Mouse (Mus musculus): ENCODE results near the gene Ric8b. TPM values are rescaled to one million over a fixed set of nuclear protein-coding genes. Genes with fewer than 3 reads are reported as not detected.

Ric8b gene
- polyA plus RNA-seq (2014; fragmentation: Nextera tagmentation; extraction: Ambion mirVana) = 31.2 and 36.8 TPM in 2 replicates

GRCm38 (mm10) chr10:84916810-84917730, at the start of gene Ric8b:
Gene Ric8b, plus strand, starts transcription at chr10:84917616.
- peak; percentile 100 for DNase-seq (ENCODE audit: low spot score)
- Histone ChIP-seq H3K9ac (ENCODE audit: low read length) (peak within 1 kb of the TSS; percentile 89), H3K4me2 (ENCODE audit: low read length) (peak within 1 kb of the TSS; percentile 85), H3K4me1 (ENCODE audit: control insufficient read depth, insufficient read depth, low read length) (peaks cover 9% of the 10 kb centered on the region; the same call in 1 of the 2 replicates), H3K36me3 (ENCODE audit: control insufficient read depth, insufficient read depth, low read length) (no peaks in the 10 kb centered on the region), H3K9me3 (replicated peaks; ENCODE audit: control insufficient read depth, low read length) (no peaks in the 10 kb centered on the region), H3K4me3 (ENCODE audit: low read depth, low read length) (peak within 1 kb of the TSS; percentile 80), H3K27me3 (replicated peaks; ENCODE audit: control insufficient read depth, insufficient read depth, low read length) (no peaks in the 10 kb centered on the region), H3K27ac (ENCODE audit: low read depth, low read length) (peak within 1 kb of the TSS; percentile 97)
- ATAC-seq = peak; percentile 97
- under 1% methylated on average over 46 of the region's 51 CpGs for WGBS

GRCm38 (mm10) chr10:84871285-84871684, 46.1 kb upstream of the Ric8b start:
- Histone ChIP-seq H3K36me3 (ENCODE audit: control insufficient read depth, insufficient read depth, low read length) (no peaks in the 10 kb centered on the region), H3K4me1 (ENCODE audit: control insufficient read depth, insufficient read depth, low read length) (peaks cover 6% of the 10 kb centered on the region; the same call in 1 of the 2 replicates), H3K4me2 (ENCODE audit: low read length) (peak overlapping the region; percentile 20; the same call in 1 of the 2 replicates), H3K4me3 (ENCODE audit: low read depth, low read length) (no peak overlapping the region), H3K27ac (ENCODE audit: low read depth, low read length) (no peak overlapping the region), H3K9ac (ENCODE audit: low read length) (no peak overlapping the region), H3K27me3 (replicated peaks; ENCODE audit: control insufficient read depth, insufficient read depth, low read length) (no peaks in the 10 kb centered on the region), H3K9me3 (replicated peaks; ENCODE audit: control insufficient read depth, low read length) (no peaks in the 10 kb centered on the region)
- ATAC-seq = peak; percentile 88
- WGBS = 2% methylated on average over 12 of the region's 12 CpGs
- DNase-seq (ENCODE audit: low spot score) = peak; percentile 75

GRCm38 (mm10) chr10:84871921-84872320, 45.5 kb upstream of the Ric8b start:
- no peak for DNase-seq (ENCODE audit: low spot score)
- Histone ChIP-seq H3K27ac (ENCODE audit: low read depth, low read length) (no peak overlapping the region), H3K4me2 (ENCODE audit: low read length) (no peak overlapping the region), H3K9me3 (replicated peaks; ENCODE audit: control insufficient read depth, low read length) (no peaks in the 10 kb centered on the region), H3K27me3 (replicated peaks; ENCODE audit: control insufficient read depth, insufficient read depth, low read length) (no peaks in the 10 kb centered on the region), H3K4me1 (ENCODE audit: control insufficient read depth, insufficient read depth, low read length) (peaks cover 6% of the 10 kb centered on the region; the same call in 1 of the 2 replicates), H3K9ac (ENCODE audit: low read length) (no peak overlapping the region), H3K36me3 (ENCODE audit: control insufficient read depth, insufficient read depth, low read length) (no peaks in the 10 kb centered on the region), H3K4me3 (ENCODE audit: low read depth, low read length) (no peak overlapping the region)
- WGBS = 51% methylated on average over 4 of the region's 4 CpGs
- no peak for ATAC-seq

- no peak overlapping the region for H3K27ac ChIP-seq (ENCODE audit: low read depth, low read length)
- ATAC-seq = no peak
- WGBS = 71% methylated on average over 9 of the region's 9 CpGs
- H3K9me3 ChIP-seq (replicated peaks; ENCODE audit: control insufficient read depth, low read length) = no peaks in the 10 kb centered on the region
- H3K4me2 ChIP-seq (ENCODE audit: low read length) = no peak overlapping the region
- DNase-seq (ENCODE audit: low spot score) = no peak
- H3K9ac ChIP-seq (ENCODE audit: low read length) = no peak overlapping the region
- H3K4me1 ChIP-seq (ENCODE audit: control insufficient read depth, insufficient read depth, low read length) = no peaks in the 10 kb centered on the region
- H3K27me3 ChIP-seq (replicated peaks; ENCODE audit: control insufficient read depth, insufficient read depth, low read length) = no peaks in the 10 kb centered on the region
- no peaks in the 10 kb centered on the region for H3K36me3 ChIP-seq (ENCODE audit: control insufficient read depth, insufficient read depth, low read length)
- H3K4me3 ChIP-seq (ENCODE audit: low read depth, low read length) = no peak overlapping the region
Measured at GRCm38 (mm10) chr10:84879823-84880571, 37.4 kb upstream of the Ric8b start.

- H3K4me3 ChIP-seq (ENCODE audit: low read depth, low read length) = no peak overlapping the region
- 91% methylated on average over 2 of the region's 2 CpGs for WGBS
- no peaks in the 10 kb centered on the region for H3K27me3 ChIP-seq (replicated peaks; ENCODE audit: control insufficient read depth, insufficient read depth, low read length)
- no peak overlapping the region for H3K4me2 ChIP-seq (ENCODE audit: low read length)
- H3K36me3 ChIP-seq (ENCODE audit: control insufficient read depth, insufficient read depth, low read length) = no peaks in the 10 kb centered on the region
- no peaks in the 10 kb centered on the region for H3K9me3 ChIP-seq (replicated peaks; ENCODE audit: control insufficient read depth, low read length)
- no peak overlapping the region for H3K27ac ChIP-seq (ENCODE audit: low read depth, low read length)
- no peak for DNase-seq (ENCODE audit: low spot score)
- H3K9ac ChIP-seq (ENCODE audit: low read length) = no peak overlapping the region
- H3K4me1 ChIP-seq (ENCODE audit: control insufficient read depth, insufficient read depth, low read length) = no peaks in the 10 kb centered on the region
- ATAC-seq = no peak
Measured at GRCm38 (mm10) chr10:84882528-84882927, 34.9 kb upstream of the Ric8b start.

GRCm38 (mm10) chr10:84885341-84885884, 32.0 kb upstream of the Ric8b start:
- no peak overlapping the region for H3K27ac ChIP-seq (ENCODE audit: low read depth, low read length)
- 85% methylated on average over 5 of the region's 5 CpGs for WGBS
- no peak overlapping the region for H3K4me2 ChIP-seq (ENCODE audit: low read length)
- H3K36me3 ChIP-seq (ENCODE audit: control insufficient read depth, insufficient read depth, low read length) = no peaks in the 10 kb centered on the region
- no peak for ATAC-seq
- no peak for DNase-seq (ENCODE audit: low spot score)
- no peak overlapping the region for H3K9ac ChIP-seq (ENCODE audit: low read length)
- peaks cover 14% of the 10 kb centered on the region for H3K4me1 ChIP-seq (ENCODE audit: control insufficient read depth, insufficient read depth, low read length)
- H3K27me3 ChIP-seq (replicated peaks; ENCODE audit: control insufficient read depth, insufficient read depth, low read length) = no peaks in the 10 kb centered on the region
- H3K9me3 ChIP-seq (replicated peaks; ENCODE audit: control insufficient read depth, low read length) = no peaks in the 10 kb centered on the region
- no peak overlapping the region for H3K4me3 ChIP-seq (ENCODE audit: low read depth, low read length)

- WGBS = 44% methylated on average over 6 of the region's 6 CpGs
Measured at GRCm38 (mm10) chr10:84886221-84886627, 31.2 kb upstream of the Ric8b start.

GRCm38 (mm10) chr10:84886785-84887184, 30.6 kb upstream of the Ric8b start:
- Histone ChIP-seq H3K4me1 (ENCODE audit: control insufficient read depth, insufficient read depth, low read length) (peaks cover 14% of the 10 kb centered on the region), H3K27ac (ENCODE audit: low read depth, low read length) (no peak overlapping the region), H3K36me3 (ENCODE audit: control insufficient read depth, insufficient read depth, low read length) (no peaks in the 10 kb centered on the region), H3K4me2 (ENCODE audit: low read length) (no peak overlapping the region), H3K9ac (ENCODE audit: low read length) (no peak overlapping the region), H3K9me3 (replicated peaks; ENCODE audit: control insufficient read depth, low read length) (no peaks in the 10 kb centered on the region), H3K27me3 (replicated peaks; ENCODE audit: control insufficient read depth, insufficient read depth, low read length) (no peaks in the 10 kb centered on the region), H3K4me3 (ENCODE audit: low read depth, low read length) (no peak overlapping the region)
- 91% methylated on average over 8 of the region's 8 CpGs for WGBS
- ATAC-seq (no peak), DNase-seq (ENCODE audit: low spot score) (no peak)

More at GRCm38 (mm10) chr10:84886221-84886627, 31.2 kb upstream of the Ric8b start:
- Histone ChIP-seq H3K4me3 (ENCODE audit: low read depth, low read length) (no peak overlapping the region), H3K9ac (ENCODE audit: low read length) (no peak overlapping the region), H3K4me1 (ENCODE audit: control insufficient read depth, insufficient read depth, low read length) (peaks cover 14% of the 10 kb centered on the region), H3K4me2 (ENCODE audit: low read length) (no peak overlapping the region), H3K36me3 (ENCODE audit: control insufficient read depth, insufficient read depth, low read length) (no peaks in the 10 kb centered on the region), H3K9me3 (replicated peaks; ENCODE audit: control insufficient read depth, low read length) (no peaks in the 10 kb centered on the region), H3K27ac (ENCODE audit: low read depth, low read length) (no peak overlapping the region), H3K27me3 (replicated peaks; ENCODE audit: control insufficient read depth, insufficient read depth, low read length) (no peaks in the 10 kb centered on the region)
- no peak for ATAC-seq
- no peak for DNase-seq (ENCODE audit: low spot score)

All from forebrain, embryonic 14.5 days (tissue).